Mouse (Mus musculus): ENCODE results near the gene Ift46. TPM values are rescaled to one million over a fixed set of nuclear protein-coding genes. Genes with fewer than 3 reads are reported as not detected.
A peak's percentile ranks its signal among the peaks of the same experiment; 100 is the strongest.

Ift46 gene
- polyA plus RNA-seq, 1 experiment: 42.2 TPM

GRCm38 (mm10) chr9:44726431-44727146 lies 41.1 kb upstream of the Ift46 start:
- TF ChIP-seq POLR2A (IDR thresholded peaks at IDR 0.05; ENCODE audit: control insufficient read depth, extremely low read depth, insufficient read depth, low read length, poor library complexity) (no peak), CTCF (IDR thresholded peaks at IDR 0.05; ENCODE audit: borderline replicate concordance, control insufficient read depth, extremely low read depth, insufficient read depth, low read length, poor library complexity) (no peak)
- Histone ChIP-seq H3K36me3 (ENCODE audit: control insufficient read depth, insufficient read depth, low read length) (no peaks in the 10 kb centered on the region), H3K4me1 (replicated peaks; ENCODE audit: control insufficient read depth, insufficient read depth, low read length) (peaks cover 14% of the 10 kb centered on the region), H3K27me3 (ENCODE audit: control insufficient read depth, insufficient read depth, low read length) (no peaks in the 10 kb centered on the region), H3K4me3 (ENCODE audit: control insufficient read depth, insufficient read depth, low read length) (no peak overlapping the region), H3K27ac (ENCODE audit: control insufficient read depth, insufficient read depth, low read length) (no peak overlapping the region)
- 92% methylated on average over 10 of the region's 10 CpGs for WGBS
- DNase-seq: no peak

DNA sequence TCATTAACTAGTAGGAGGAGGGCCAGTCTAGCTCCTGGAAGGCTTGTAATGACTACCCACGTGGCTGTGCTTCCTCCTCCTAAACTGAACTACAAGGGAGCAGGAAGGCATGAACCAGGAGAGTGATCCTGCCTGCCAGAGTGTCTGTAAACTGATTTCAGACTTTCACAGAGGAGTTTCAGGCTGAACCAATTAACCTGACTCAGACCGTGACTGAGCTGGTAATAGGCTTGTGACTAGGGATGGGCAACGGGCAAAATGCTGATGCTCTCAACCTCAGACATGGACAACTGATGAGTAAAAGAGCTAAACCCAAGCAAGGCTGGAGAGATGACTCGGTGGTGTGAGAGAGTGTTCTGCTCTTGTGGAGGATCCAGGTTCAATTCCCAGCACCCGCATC lies 40.3 kb upstream of the Ift46 start:
- Histone ChIP-seq H3K36me3 (ENCODE audit: control insufficient read depth, insufficient read depth, low read length) (no peaks in the 10 kb centered on the region), H3K4me3 (ENCODE audit: control insufficient read depth, insufficient read depth, low read length) (no peak overlapping the region), H3K27ac (ENCODE audit: control insufficient read depth, insufficient read depth, low read length) (no peak overlapping the region), H3K27me3 (ENCODE audit: control insufficient read depth, insufficient read depth, low read length) (peaks cover under 1% of the 10 kb centered on the region; the same call in 1 of the 2 replicates), H3K4me1 (replicated peaks; ENCODE audit: control insufficient read depth, insufficient read depth, low read length) (peaks cover 14% of the 10 kb centered on the region)
- no peak for DNase-seq
- TF ChIP-seq POLR2A (IDR thresholded peaks at IDR 0.05; ENCODE audit: control insufficient read depth, extremely low read depth, insufficient read depth, low read length, poor library complexity) (no peak), CTCF (IDR thresholded peaks at IDR 0.05; ENCODE audit: borderline replicate concordance, control insufficient read depth, extremely low read depth, insufficient read depth, low read length, poor library complexity) (no peak)
- 83% methylated on average over 5 of the region's 5 CpGs for WGBS

DNA sequence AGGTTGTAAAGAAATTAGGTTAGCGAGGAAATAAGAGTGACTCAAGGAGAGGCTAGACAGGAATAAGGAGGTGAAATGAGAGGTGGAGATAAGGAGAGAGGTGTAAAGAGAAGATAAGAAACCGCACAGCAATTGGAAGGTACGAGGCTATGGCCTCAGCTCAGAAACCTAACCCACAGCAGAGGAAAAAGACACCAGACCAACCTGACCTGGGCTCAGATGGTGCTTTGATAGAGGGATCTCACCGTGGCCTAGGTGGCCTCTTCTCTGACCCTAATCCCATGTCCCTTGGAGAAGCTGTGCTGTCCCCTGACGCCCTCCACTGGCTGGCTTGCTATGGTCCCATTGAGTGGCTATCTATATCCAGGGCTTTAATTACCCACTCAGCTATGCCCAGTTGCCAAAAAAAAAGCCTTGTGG lies 35.6 kb upstream of the Ift46 start:
- Histone ChIP-seq H3K27me3 (ENCODE audit: control insufficient read depth, insufficient read depth, low read length) (peaks cover 5% of the 10 kb centered on the region; the same call in 1 of the 2 replicates), H3K4me3 (ENCODE audit: control insufficient read depth, insufficient read depth, low read length) (no peak overlapping the region), H3K36me3 (ENCODE audit: control insufficient read depth, insufficient read depth, low read length) (no peaks in the 10 kb centered on the region), H3K4me1 (replicated peaks; ENCODE audit: control insufficient read depth, insufficient read depth, low read length) (peaks cover 18% of the 10 kb centered on the region), H3K27ac (ENCODE audit: control insufficient read depth, insufficient read depth, low read length) (no peak overlapping the region)
- TF ChIP-seq CTCF (IDR thresholded peaks at IDR 0.05; ENCODE audit: borderline replicate concordance, control insufficient read depth, extremely low read depth, insufficient read depth, low read length, poor library complexity) (no peak), POLR2A (IDR thresholded peaks at IDR 0.05; ENCODE audit: control insufficient read depth, extremely low read depth, insufficient read depth, low read length, poor library complexity) (no peak)
- WGBS: 86% methylated on average over 5 of the region's 5 CpGs
- DNase-seq: no peak

DNA sequence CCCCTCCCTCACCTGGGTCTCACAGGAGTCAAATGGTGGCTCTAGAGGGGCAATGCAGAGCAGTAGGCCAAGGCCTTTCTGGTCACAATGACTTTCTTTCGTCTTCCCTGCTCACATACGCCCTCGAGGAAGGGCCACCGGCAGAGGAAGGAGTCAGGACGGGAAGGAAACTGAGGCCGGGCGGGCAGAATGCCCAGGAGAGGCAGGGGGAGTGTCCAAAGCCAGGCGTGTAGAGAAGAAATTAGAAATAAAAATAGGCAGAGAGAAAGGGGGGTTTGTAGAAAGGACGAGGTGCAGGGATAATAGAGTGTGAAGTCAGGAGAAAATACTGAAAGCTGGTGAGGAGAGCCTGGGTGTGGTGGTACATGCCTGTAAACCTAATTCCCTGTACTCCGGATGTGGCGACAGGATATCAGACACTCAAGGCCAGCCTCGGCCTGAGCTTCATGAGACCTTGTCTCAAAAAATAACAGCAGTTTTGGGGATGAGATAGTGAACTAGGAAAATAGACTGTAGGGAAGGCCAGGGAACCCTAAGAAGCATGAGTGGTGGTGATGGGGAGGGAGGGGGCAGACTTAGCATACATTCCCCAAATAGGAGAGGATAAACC lies 34.7 kb upstream of the Ift46 start:
- no peak overlapping the region for H3K27ac ChIP-seq (ENCODE audit: control insufficient read depth, insufficient read depth, low read length)
- H3K27me3 ChIP-seq (ENCODE audit: control insufficient read depth, insufficient read depth, low read length): peaks cover 5% of the 10 kb centered on the region; the same call in 1 of the 2 replicates
- no peak for DNase-seq
- H3K36me3 ChIP-seq (ENCODE audit: control insufficient read depth, insufficient read depth, low read length): no peaks in the 10 kb centered on the region
- H3K4me1 ChIP-seq (replicated peaks; ENCODE audit: control insufficient read depth, insufficient read depth, low read length): peaks cover 18% of the 10 kb centered on the region
- 78% methylated on average over 12 of the region's 12 CpGs for WGBS
- H3K4me3 ChIP-seq (ENCODE audit: control insufficient read depth, insufficient read depth, low read length): no peak overlapping the region
- TF ChIP-seq POLR2A (IDR thresholded peaks at IDR 0.05; ENCODE audit: control insufficient read depth, extremely low read depth, insufficient read depth, low read length, poor library complexity) (no peak), CTCF (IDR thresholded peaks at IDR 0.05; ENCODE audit: borderline replicate concordance, control insufficient read depth, extremely low read depth, insufficient read depth, low read length, poor library complexity) (no peak)

- DNase-seq: peak; percentile 24
- peaks cover 5% of the 10 kb centered on the region; the same call in 1 of the 2 replicates for H3K27me3 ChIP-seq (ENCODE audit: control insufficient read depth, insufficient read depth, low read length)
- 5% methylated on average over 79 of the region's 79 CpGs for WGBS
- TF ChIP-seq CTCF (IDR thresholded peaks at IDR 0.05; ENCODE audit: borderline replicate concordance, control insufficient read depth, extremely low read depth, insufficient read depth, low read length, poor library complexity) (no peak), POLR2A (IDR thresholded peaks at IDR 0.05; ENCODE audit: control insufficient read depth, extremely low read depth, insufficient read depth, low read length, poor library complexity) (no peak)
- H3K36me3 ChIP-seq (ENCODE audit: control insufficient read depth, insufficient read depth, low read length): no peaks in the 10 kb centered on the region
- H3K4me1 ChIP-seq (replicated peaks; ENCODE audit: control insufficient read depth, insufficient read depth, low read length): peaks cover 18% of the 10 kb centered on the region
- H3K27ac ChIP-seq (ENCODE audit: control insufficient read depth, insufficient read depth, low read length): no peak overlapping the region
- H3K4me3 ChIP-seq (ENCODE audit: control insufficient read depth, insufficient read depth, low read length): peak overlapping the region; percentile 29
These were observed 33.8 kb upstream of the Ift46 start for GRCm38 (mm10) chr9:44733671-44734523.
